Mouse (Mus musculus) inflammation-experienced regulatory T-cells, adult 6 months (primary cell): ENCODE results near the gene Fam240a. TPM values are rescaled to one million over a fixed set of nuclear protein-coding genes. Genes with fewer than 3 reads are reported as not detected.
A peak's percentile ranks its signal among the peaks of the same experiment; 100 is the strongest.

ENCODE experiments used
- ATAC-seq: one replicate; pipeline ENCODE4 v1.8.0; 2017
- polyA plus RNA-seq, 3 experiments: library from polyadenylated mRNA; unstranded; fragments of 100-300 nt; shearing (Covaris generic); gene quantifications; one replicate each; pipeline ENCODE4 v1.2.1; 2017

The Fam240a gene
- polyA plus RNA-seq, 3 experiments from 2014 or later, result not detected

DNA sequence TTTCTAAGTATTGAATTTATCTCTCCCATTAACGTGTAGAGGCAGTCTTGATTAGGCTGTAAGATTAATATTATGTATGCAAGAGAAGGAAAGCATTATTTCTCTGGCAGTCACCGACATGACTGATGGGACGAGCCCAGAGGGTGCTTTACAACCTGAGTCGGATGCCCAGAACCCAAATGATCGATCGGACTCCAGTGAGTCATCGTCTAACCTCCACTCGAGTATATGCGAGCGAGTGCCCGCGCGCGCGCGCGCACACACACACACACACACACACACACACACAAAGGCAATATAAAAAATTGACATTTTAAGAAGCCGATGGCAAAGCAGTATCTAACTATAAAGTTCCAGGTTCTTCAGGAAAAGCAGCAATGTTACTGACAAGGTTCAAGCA, 28.7 kb upstream of the Fam240a start:
- no peak for ATAC-seq

DNA sequence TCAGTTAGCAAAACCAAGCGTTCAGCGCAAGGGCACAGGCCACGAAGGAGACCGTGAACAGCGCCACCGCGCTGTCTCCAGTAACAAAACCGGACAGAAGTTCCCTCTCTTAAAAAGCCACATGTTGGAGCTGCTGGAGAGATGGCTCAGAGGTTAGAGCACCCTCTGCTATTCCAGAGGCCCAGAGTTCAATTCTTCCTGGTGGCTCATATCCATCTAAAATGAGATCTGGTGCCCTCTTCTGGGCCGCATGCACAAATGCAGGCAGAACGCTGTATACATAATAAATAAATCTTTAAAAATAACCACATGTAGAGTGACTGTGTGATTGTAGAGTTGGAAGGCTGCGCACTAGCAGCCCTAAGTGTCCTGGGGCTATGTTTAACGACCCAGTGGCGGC, 27.6 kb upstream of the Fam240a start:
- ATAC-seq, result no peak

DNA sequence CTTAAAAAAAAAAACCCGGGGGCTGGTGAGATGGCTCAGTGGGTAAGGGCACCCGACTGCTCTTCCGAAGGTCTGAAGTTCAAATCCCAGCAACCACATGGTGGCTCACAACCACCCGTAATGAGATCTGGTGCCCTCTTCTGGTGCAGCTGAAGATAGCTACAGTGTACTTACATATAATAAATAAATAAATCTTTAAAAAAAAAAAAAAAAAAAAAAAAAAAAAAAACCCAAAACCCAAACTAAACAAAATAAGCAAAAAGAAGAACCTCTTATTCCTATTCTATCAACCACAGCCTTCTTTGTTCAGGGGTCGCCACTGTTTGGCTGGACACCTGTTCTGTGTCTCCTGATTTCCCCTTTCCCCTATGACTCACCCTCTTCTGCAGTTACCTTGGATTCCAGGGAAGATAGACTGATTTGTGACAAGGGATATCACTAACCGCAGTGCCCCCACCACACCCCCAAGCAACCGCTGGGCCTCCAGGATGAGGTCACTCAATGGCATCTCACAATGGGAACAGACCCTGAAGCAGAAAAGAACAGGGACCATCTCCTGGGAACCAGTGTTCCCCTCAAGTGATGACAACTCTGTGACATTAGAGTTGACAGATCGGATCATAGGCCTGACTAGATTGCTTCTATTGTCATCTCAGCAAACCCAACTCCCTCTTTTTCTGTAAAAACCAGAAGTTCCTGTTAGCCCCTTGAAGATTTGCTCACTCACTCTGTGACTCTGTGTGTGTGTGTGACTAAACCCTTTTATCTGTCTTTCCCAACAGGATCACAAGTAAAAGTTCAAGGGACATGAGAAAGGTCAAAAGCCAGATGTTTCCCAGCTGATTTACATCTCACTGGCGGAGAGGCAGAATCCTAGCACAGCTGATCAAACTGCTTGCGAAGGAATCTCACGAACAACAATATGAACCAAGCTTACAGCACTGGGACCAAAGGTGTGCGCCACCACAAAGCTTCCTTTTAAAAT, 21.1 kb upstream of the Fam240a start:
- ATAC-seq, result no peak

DNA sequence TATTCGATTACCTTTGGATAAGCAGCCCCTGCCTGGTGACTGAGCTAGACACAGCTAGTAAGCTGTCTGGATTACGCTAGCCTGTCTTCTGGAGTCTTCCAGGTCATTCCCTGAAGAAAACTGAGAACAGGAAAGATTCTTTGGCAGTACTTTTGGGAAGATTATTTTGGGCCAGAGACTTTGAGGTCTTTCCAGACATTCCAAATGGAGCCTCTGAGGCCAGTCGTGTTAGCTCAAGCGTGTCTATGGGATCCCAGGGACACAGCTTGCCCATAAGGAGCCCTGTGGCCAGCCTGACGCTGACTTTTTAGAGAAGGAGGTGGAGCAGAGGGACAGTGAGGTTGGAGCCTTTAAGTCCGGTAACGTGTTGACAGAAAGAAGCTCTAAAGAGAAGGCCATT, 19.3 kb upstream of the Fam240a start:
- no peak for ATAC-seq

DNA sequence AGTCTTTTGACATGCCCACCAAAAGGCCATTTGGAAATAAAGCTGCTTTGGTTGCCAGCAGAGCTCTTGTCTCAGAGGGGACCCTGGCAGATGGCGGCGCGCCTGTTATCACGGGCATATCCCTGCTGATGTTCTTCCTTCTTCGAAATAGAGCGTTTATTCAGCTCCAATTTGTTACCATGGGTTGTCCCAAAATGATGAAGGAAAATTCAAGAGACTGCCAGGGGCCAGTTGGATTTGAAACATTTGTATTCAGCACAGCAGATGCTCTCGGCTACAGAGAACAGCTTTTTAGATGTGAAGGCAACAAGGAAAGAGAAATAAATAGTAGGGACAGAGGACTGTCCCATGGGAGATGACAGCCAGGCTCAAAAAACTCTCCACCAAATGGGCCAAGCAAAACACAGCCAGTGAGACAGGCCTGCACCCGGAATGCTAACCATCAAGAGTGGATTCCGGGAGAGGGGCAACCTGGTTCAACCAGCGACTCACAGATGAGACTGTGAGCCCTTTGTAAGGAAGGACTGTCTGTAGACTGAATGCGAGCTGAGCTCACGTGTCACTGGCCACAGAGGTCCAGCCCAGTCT, 17.3 kb upstream of the Fam240a start:
- ATAC-seq, result no peak

DNA sequence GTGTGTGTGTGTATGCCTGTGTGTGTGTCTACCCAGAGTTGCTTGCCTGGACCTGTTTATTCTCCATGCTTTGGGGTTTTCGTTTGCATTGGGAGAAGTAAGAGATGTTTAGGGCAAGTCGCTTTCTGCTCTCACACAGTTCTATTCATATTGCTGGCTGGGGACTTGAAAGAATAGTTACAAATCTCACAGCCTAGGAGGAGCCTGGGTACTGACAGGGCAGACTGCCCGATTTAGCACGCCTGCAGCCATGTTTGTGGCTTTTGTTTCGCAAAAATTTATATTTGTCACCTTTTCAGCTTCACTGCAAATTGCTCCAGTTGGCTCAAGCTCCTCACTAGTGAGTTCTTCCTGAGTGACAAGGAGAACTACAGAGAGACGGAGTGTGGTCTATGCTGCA, 14.9 kb upstream of the Fam240a start:
- no peak for ATAC-seq

DNA sequence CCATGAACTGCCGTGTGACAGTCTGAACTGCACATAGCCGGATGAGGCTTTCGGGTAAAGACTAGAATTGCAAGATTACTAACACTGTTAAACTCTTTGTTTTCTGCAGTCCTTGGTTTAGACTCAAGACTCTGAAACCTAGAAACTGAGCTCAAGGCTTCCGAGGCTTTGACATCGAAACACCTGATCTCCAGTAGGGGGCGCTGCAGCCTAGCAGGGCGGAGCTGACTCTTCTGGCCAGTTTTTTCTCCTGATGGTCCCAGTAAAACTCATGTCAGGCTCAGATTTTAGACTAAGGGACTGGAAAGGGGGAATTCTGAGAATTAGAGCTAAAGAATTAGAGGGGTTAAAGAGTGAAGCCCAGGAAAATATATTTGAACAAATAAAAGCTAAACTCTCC, 6.1 kb upstream of the Fam240a start:
- no peak for ATAC-seq

DNA sequence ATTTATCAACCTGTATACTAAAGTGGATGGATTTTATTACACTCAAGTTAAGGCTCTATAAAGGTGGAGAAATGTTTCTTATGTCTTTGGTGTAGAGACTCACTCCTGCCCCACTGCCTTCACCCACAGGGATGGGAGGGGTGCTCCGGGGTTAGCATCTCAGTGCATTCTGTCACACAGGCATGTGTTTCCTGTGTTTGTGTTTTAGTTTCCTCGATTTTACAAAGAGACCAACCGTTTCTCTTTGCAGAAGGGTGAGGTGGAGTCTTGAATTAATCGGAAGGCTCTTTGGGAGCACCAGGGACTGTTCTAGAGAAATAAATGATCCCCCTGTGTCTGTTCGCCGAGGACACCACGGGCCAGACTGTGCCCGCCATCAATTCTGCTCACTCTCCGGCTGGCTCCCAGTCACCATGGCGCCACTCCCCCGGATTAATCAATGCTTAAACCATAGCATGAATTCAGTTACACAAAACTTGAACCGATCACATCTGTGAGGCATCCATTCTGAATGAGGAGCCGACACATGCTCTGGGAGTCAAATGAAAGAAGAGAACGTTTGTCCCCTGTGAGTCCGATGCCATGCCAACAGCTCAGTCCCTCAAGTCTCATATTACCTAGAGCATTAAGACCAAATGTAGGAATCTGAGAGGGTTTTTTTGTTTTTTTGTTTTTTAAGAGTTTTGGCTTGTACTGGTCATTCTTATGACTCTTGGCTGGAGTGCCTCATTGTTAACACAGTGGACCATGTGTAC, 4.2 kb upstream of the Fam240a start:
- no peak for ATAC-seq

DNA sequence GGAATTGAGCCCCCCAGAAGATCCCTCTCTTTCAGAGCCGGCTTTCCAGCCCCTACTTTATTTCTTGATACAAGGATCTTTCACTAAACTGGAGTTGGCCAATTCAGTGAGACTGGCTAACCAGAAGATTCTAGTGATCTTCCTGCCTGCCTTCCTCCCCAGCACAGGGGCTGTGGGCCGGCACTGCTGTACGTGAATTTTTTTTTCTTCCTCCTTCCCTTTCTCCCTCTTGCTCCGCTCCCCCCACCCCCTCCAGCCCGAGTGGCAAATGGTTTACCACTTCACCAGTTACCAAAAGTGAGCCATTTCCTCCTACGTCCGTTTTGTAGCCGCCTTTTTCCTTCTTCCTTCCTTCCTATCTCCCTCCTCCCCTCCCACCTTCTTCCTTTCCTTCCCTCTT, 1.2 kb downstream of the Fam240a start:
- ATAC-seq, result no peak

DNA sequence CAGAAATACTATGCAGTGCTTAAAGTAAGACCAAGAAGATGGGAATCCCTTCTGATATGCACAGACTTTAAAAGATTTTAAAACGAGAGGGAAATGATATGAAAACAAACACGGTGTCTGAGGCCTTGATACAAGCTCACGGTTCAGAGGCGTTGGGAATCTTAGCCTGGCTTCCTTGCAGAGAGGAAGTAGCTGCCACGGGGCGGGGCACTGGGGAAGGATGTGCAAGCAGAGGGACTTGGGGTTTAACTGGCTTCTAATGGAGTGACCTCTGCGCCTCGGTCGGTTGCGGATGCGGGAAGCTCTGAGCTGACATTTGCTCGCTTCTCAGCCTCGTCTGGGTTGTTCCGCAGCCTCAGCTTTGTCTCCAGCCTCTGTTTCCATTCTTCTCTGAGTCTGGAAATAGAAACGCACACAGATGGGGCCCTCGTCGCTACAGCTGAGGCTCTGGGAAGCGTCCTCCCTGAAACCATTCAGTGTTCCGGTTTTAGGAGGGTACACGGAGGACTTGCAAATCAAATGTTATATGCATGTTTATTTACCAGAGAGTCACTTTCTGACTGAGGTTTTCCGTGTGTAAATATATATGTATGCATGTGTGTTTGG, 1.9 kb downstream of the Fam240a start:
- ATAC-seq, result no peak

DNA sequence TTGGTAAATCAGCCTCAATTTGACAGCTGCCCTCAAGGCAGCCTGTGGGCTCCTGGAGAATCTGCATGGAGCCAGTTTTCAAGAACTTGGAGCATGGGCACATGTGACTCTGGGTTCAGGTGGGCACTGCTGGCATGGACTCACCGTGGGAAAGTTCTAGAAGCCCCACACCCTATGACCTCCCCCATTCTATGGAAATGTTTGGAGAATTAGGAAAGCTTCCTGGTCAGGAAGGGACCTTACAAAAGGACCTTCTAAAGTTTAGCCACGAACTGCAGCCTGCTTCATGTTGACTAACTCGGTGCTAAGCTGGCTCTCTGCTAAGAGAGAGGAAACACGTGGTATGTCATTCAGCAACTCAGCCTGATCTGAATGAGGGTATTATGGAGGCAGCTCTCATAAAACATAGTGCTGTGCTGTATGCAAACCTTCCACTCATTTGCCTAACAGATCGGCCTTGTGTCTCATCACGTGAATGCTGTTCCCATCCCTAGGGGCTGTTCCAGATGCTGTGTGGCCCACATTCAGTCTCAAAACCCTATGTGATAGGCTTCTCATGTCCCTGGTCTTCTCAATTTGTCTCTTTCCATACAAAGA, 7.2 kb downstream of the Fam240a start:
- ATAC-seq, result peak; percentile 42

DNA sequence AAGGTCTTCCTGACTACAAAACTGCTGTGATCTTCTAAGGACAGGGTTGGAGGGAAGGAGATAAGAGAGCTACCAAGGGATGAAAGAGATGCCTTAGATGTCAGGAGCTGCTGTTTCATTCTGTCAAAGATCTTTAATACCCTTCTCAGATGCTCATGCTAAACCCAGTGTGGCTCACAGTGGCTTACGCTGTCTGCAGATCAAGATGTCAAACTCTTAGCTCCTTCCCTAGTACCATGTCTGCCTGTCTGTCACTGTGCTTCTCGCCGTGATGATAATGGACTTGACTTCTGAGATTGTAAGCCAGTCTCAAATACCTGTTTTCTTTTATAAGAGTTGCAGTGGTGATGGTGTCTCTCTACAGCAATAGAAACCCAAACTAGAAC, 8.0 kb downstream of the Fam240a start:
- ATAC-seq, result no peak

DNA sequence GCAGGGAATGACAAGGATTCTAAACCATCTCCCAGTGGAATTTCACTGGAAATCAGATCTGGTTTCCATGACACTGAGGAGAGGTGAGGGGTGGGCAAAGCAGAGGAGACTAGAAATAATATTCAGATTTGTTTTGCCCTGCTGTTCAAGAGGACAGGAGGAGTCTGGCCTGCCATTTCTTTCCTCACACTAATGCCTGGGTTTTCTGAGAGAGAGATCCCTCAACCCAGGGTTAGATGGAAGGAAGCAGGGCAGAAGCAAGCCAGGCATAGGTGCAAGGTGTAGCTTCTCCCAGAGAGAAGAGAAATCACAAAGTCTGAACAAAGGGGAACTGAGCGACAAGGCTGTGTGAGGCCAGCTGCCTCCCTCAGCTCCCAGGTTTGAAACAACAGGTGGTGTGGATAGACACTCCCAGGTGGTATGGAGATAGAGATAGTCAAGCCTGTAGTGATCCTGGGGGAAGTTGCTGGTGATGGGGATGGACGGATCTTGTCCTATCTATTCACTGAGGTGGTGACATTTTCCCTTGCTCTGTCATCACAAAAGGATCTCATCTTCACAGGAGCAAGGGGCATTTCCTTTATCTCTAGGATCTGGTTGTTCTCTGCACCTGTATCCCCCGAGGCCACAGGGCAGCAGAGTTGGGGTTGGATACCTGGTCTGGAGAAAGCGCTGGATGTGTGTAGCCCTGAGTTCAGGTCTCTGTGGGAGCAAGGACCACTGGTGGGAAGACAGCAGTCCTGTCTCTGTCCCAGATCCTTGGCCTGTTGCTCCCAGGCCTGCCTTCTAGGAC, 8.6 kb downstream of the Fam240a start:
- peak; percentile 2 for ATAC-seq

DNA sequence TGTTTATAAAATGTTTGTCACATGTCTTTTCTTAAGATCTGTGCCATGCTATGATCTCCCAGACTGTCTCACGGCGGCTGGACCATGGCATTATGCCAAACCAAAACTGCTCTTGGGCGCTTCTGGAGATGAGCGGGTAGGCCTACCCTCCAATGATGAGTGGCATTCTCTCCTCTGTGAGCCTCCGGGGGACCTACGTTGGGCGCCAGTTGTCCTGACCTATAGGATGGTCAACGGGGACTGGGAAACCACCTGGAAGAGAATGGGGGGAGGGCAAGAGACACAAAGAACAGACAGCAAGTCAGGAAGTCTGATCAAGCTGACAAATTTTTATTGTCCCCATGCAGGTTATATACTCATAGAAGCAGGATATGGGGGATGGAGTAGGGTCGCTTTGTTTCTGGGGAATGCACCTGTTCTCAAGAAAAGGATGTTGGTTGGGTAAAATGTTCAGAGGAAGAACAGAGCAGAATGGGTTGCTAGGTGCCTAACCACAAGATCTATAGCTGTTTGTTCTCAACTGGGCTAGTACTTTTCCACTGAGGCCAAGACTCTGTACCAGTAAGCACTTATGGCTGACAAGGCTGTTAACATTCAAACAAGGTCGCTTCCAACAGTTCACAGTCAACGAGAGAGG, 9.3 kb downstream of the Fam240a start:
- ATAC-seq, result peak; percentile 96

DNA sequence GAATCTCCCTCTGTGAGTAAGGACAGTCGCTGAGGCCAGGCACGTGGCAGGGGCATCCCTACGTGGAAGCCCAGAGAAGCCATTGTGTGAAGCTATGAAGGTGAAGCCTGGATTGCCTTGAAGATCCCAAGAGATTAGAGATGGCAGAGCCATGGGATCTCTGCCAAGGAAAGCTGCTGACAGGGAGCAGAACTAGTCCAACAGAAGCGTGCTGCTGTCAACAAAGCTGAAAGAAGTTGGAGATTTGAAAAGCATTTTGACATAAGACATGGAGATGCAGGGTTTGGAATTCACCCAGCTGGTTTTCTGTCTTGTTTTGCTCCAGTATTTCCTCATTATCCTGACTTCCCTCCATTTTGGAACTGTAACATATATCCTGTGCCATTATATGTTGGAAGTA, 14.4 kb downstream of the Fam240a start:
- ATAC-seq, result no peak

DNA sequence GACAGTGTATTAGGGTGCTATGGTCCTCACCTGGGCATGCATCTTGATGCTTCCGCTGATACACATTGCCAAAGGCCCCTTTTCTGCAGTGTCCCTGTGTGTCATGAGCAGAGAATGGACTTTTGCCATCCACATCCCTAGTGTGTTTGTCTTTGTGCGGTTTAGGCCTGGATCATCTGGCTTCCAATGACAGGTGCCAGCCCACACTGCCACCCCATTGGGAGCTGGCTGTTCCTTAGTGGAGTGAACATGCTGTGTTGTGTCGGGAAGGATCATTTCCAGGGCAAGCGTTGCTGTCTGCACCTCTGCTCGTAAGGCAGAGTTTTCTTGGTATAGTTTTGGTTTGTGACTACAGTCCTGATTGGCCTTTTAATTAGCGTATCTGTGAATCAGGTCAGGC, 15.5 kb downstream of the Fam240a start:
- ATAC-seq, result no peak

DNA sequence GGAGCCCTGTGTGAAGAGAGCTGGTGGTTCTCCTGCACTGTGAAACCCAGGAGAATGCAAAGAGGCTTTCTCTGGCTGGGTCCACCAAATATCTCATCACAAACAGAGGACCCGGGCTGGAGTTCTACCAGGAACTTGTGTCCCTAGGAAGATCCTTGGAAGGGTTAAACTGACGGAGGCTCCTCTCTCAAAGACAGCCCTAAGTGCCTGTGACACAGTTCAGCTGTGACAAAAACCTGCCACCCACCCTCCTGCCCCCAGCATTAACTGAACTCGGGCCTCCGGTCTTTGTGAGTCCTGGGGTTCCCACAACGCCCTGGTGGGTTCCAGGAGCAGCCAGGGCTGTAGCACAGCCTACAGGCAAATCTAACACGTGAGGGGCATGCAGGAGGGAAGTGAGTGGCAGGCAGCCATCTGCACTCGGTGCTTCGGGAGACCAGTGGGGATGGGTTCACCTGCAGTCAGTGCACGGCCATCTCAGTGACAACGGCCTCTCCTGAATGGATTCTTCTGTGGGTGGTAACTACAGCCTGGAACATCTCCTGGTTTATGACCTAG, 17.1 kb downstream of the Fam240a start:
- ATAC-seq, result no peak

DNA sequence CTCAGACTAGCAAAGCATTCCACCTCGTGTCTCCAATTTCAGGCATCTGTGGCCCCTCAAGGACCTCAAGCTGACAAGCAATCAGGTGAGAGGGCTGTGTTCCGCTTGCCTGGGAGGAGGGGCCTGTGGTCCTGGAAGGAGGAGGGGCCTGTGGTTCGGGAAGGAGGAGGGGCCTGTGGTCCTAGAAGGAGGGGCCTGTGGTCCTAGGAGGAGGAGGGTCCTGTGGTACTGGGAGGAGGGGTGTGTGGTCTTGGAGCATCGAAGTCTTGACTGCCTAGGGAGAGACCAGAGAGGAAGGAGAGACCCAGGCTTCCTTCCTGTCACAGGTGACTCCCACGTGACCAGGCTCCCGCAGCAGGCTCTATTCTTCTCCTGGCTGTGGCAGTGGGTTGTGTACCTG, 20.1 kb downstream of the Fam240a start:
- ATAC-seq, result peak; percentile 61

DNA sequence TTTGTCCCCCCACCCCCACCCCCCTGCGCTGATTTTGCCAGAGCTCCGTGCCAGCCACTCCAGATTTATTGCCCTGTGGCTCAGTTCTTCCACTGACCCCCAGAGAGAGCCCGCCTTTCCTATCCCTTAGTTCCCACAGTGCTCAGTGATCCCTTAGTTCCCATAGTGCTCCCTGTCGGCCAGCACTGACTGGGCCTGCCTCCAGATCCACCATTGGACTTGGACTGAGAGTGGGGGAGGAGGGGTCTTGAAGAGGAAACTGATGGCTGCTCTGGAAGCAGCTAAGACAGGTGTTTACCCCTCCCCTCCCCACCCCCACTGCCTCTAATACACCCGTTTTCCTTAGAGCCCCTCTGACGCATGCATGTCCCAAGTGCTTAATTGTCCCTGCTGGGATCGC, 20.7 kb downstream of the Fam240a start:
- ATAC-seq, result no peak

DNA sequence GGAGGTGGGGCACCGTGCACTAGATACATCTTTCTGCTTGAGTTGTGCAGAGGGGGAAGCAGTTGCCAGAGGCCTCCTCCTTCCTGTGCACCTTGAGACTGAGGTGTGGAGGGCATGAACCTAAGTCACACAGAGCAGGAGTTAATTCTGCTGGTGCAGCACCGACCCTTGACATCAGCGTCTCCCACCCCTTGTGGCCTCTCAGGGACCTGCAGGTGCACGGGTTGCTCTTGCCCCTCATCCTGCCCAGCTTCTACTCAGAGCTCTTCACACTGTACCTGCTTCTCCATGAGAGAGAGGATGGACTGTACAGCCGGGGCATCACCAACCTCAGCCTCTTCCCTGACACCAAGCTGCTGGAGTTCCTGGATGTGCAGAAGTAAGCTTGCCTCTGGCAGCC, 21.2 kb downstream of the Fam240a start:
- no peak for ATAC-seq

DNA sequence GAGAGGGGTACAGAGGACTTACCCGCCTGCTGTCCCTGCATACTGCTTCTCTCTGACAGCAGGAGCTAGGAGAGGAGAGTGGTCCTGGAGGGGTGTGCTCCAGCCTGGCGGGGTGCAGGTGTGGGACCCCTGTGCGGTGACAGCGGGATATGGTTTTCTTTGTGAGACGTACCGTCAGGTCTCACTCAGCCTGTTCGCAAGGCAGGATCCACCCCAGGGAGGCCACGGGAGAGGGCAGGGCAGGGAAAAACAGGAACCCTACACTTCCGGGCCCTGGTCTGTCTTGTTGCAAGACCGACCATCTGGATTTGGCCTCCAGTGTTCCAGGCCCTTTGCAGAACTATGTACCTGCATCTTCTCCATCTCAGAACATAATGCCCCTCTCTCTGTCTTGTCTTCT, 23.2 kb downstream of the Fam240a start:
- ATAC-seq, result no peak
